Mouse (Mus musculus) MEL (cell line): ENCODE measurements around the gene Zfp36l1. TPM values are rescaled to one million over a fixed set of nuclear protein-coding genes. Genes with fewer than 3 reads are reported as not detected.

Source experiments
- DNase-seq: peaks from one replicate; pipeline ENCODE4 v3.0.0; 2011; ENCODE audit warnings: low read depth, low spot score
- H3K27ac ChIP-seq: 2 replicates; pipeline ENCODE4 v1.5.1; 2012; ENCODE audit warnings: low read depth, mild to moderate bottlenecking, control low read depth, low read length, moderate library complexity; ENCODE audit not compliant: control insufficient read depth
- H3K27me3 ChIP-seq, 2 experiments: fragments of 150-350 bp in 1 of 2; sonication (generic) in 1 of 2; 2 replicates each; pipeline ENCODE4 v1.6.1; 2012; ENCODE audit warnings: low read length in 2 of 2, mild to moderate bottlenecking in 2 of 2, improper control_type of control experiment in 1 of 2, moderate library complexity in 1 of 2; ENCODE audit not compliant: insufficient read depth in 2 of 2, control insufficient read depth in 1 of 2
- H3K36me3 ChIP-seq, 2 experiments: 2 replicates each; pipeline ENCODE4 v1.6.1; 2012 to 2014; ENCODE audit warnings: low read length in 2 of 2, improper control_type of control experiment in 1 of 2, inconsistent platforms in 1 of 2, mild to moderate bottlenecking in 1 of 2; ENCODE audit not compliant: insufficient read depth in 2 of 2, control insufficient read depth in 1 of 2
- H3K4me1 ChIP-seq, 2 experiments: fragments of 150-350 bp in 1 of 2; sonication (generic) in 1 of 2; 2 replicates each; pipeline ENCODE4 v1.6.1; 2012; ENCODE audit warnings: low read length in 2 of 2, improper control_type of control experiment in 1 of 2, mild to moderate bottlenecking in 1 of 2; ENCODE audit not compliant: insufficient read depth in 2 of 2, control insufficient read depth in 1 of 2
- H3K4me3 ChIP-seq, 2 experiments: fragments of 150-350 bp in 1 of 2; sonication (generic) in 1 of 2; 2 replicates each; pipeline ENCODE4 v1.5.1; 2012; ENCODE audit warnings: low read depth in 2 of 2, low read length in 2 of 2, mild to moderate bottlenecking in 2 of 2, moderate library complexity in 2 of 2, control low read depth in 1 of 2, improper control_type of control experiment in 1 of 2; ENCODE audit not compliant: control insufficient read depth in 1 of 2, insufficient read depth in 1 of 2
- H3K79me2 ChIP-seq: 2 replicates; pipeline ENCODE4 v1.6.1; 2012; ENCODE audit warnings: mild to moderate bottlenecking, low read length, moderate library complexity; ENCODE audit not compliant: control insufficient read depth, poor library complexity, insufficient read depth
- H3K9ac ChIP-seq: 2 replicates; pipeline ENCODE4 v1.6.1; 2012; ENCODE audit warnings: low read depth, mild to moderate bottlenecking, control low read depth, low read length, moderate library complexity; ENCODE audit not compliant: control insufficient read depth, poor library complexity, severe bottlenecking
- H3K9me3 ChIP-seq: fragments of 150-350 bp; sonication (generic); replicated peaks from 2 replicates; pipeline ENCODE4 v1.6.1; 2012; ENCODE audit warnings: mild to moderate bottlenecking, low read length, improper control_type of control experiment, moderate library complexity; ENCODE audit not compliant: insufficient read depth
- ELF1 ChIP-seq: IDR thresholded peaks from 2 replicates; pipeline ENCODE4 v1.6.1; 2014; ENCODE audit warnings: low read depth, mild to moderate bottlenecking, inconsistent platforms, low read length, improper control_type of control experiment, moderate library complexity
- EP300 ChIP-seq, 2 experiments: IDR thresholded peaks; 2 replicates each; pipeline ENCODE4 v1.6.1; 2011; ENCODE audit warnings: improper control_type of control experiment in 2 of 2, low read length in 2 of 2, low read depth in 1 of 2, mild to moderate bottlenecking in 1 of 2
- ETS1 ChIP-seq: IDR thresholded peaks from 2 replicates; pipeline ENCODE4 v1.6.1; 2012; ENCODE audit warnings: low read depth, mild to moderate bottlenecking, inconsistent platforms, low read length, improper control_type of control experiment, moderate library complexity
- HCFC1 ChIP-seq: IDR thresholded peaks from 2 replicates; pipeline ENCODE4 v1.6.1; 2012; ENCODE audit warnings: low read depth, mild to moderate bottlenecking, inconsistent platforms, low read length, improper control_type of control experiment, moderate library complexity
- MAX ChIP-seq: IDR thresholded peaks from 2 replicates; pipeline ENCODE4 v1.6.1; 2011; ENCODE audit warnings: low read length, improper control_type of control experiment
- MAZ ChIP-seq: IDR thresholded peaks from 2 replicates; pipeline ENCODE4 v1.6.1; 2012; ENCODE audit warnings: low read depth, mild to moderate bottlenecking, inconsistent platforms, low read length, improper control_type of control experiment
- MEF2A ChIP-seq: IDR thresholded peaks from 2 replicates; pipeline ENCODE4 v1.6.1; 2014; ENCODE audit warnings: low read depth, mild to moderate bottlenecking, inconsistent platforms, low read length, improper control_type of control experiment; ENCODE audit not compliant: poor library complexity, insufficient replicate concordance, severe bottlenecking; ENCODE audit errors: extremely low read depth
- NELFE ChIP-seq: IDR thresholded peaks from 2 replicates; pipeline ENCODE4 v1.6.1; 2011; ENCODE audit warnings: low read depth, low read length, improper control_type of control experiment
- POLR2A ChIP-seq, 2 experiments: IDR thresholded peaks; 2 replicates each; pipeline ENCODE4 v1.6.1; 2011 to 2012; ENCODE audit warnings: low read length in 2 of 2, mild to moderate bottlenecking in 2 of 2, control low read depth in 1 of 2, improper control_type of control experiment in 1 of 2, low read depth in 1 of 2, moderate library complexity in 1 of 2; ENCODE audit not compliant: control insufficient read depth in 1 of 2, insufficient read depth in 1 of 2, poor library complexity in 1 of 2
- POLR2AphosphoS5 ChIP-seq: IDR thresholded peaks from 2 replicates; pipeline ENCODE4 v1.6.1; 2012; ENCODE audit warnings: low read depth, borderline replicate concordance, mild to moderate bottlenecking, inconsistent platforms, low read length, moderate library complexity, mixed read lengths
- RCOR1 ChIP-seq: IDR thresholded peaks from 2 replicates; pipeline ENCODE4 v1.6.1; 2012; ENCODE audit warnings: low read depth, mild to moderate bottlenecking, inconsistent platforms, low read length, improper control_type of control experiment
- SIN3A ChIP-seq: IDR thresholded peaks from 2 replicates; pipeline ENCODE4 v1.6.1; 2012; ENCODE audit warnings: low read length, improper control_type of control experiment, inconsistent platforms
- SMC3 ChIP-seq: IDR thresholded peaks from 2 replicates; pipeline ENCODE4 v1.6.1; 2011; ENCODE audit warnings: low read depth, low read length, improper control_type of control experiment
- TAL1 ChIP-seq: IDR thresholded peaks from 2 replicates; pipeline ENCODE4 v1.6.1; 2012; ENCODE audit warnings: mild to moderate bottlenecking, inconsistent platforms, low read length, moderate library complexity, mixed read lengths
- TBP ChIP-seq: IDR thresholded peaks from 2 replicates; pipeline ENCODE4 v1.8.0; 2011; ENCODE audit warnings: low read depth, low read length, improper control_type of control experiment
- TCF12 ChIP-seq: IDR thresholded peaks from 2 replicates; pipeline ENCODE4 v1.6.1; 2014; ENCODE audit warnings: low read depth, mild to moderate bottlenecking, inconsistent platforms, low read length, improper control_type of control experiment, moderate library complexity
- UBTF ChIP-seq: IDR thresholded peaks from 2 replicates; pipeline ENCODE4 v1.6.1; 2012; ENCODE audit warnings: low read depth, mild to moderate bottlenecking, inconsistent platforms, low read length, improper control_type of control experiment, moderate library complexity, borderline replicate concordance; ENCODE audit not compliant: insufficient read depth
- ZC3H11A ChIP-seq: IDR thresholded peaks from 2 replicates; pipeline ENCODE4 v1.6.1; 2012; ENCODE audit warnings: low read depth, mild to moderate bottlenecking, inconsistent platforms, low read length, improper control_type of control experiment
- ZKSCAN1 ChIP-seq: IDR thresholded peaks from 2 replicates; pipeline ENCODE4 v1.6.1; 2012; ENCODE audit warnings: low read depth, mild to moderate bottlenecking, inconsistent platforms, low read length, improper control_type of control experiment, moderate library complexity
- ZMIZ1 ChIP-seq: IDR thresholded peaks from 2 replicates; pipeline ENCODE4 v1.6.1; 2012; ENCODE audit warnings: low read depth, mild to moderate bottlenecking, inconsistent platforms, low read length, improper control_type of control experiment, moderate library complexity
- polyA plus RNA-seq, 2 experiments: library from polyadenylated mRNA; stranded (reverse) in 1 of 2; unstranded in 1 of 2; fragments of >175 nt in 1 of 2; fragments of >200 nt in 1 of 2; gene quantifications; 2 replicates each; pipeline versions ENCODE4 v1.2.1 to v1.2.4; 2012; ENCODE audit warnings: low replicate concordance in 2 of 2, low read depth in 1 of 2; ENCODE audit not compliant: insufficient read length in 2 of 2, insufficient read depth in 1 of 2, missing spikeins in 1 of 2
- total RNA-seq: library from RNA; depleted of rRNA; stranded (reverse); fragments of 300-350 nt; gene quantifications from 2 replicates; pipeline ENCODE4 v1.2.3, GENCODE M21; 2012

Gene Zfp36l1
- total and polyA plus RNA-seq, 3 experiments: 1.2 to 22.5 TPM; not detected in 1

- Histone ChIP-seq H3K4me3 (peak overlapping the region; percentile 67 to 86), H3K9me3 (no peaks in the 10 kb centered on the region), H3K9ac (peak overlapping the region; percentile 88), H3K4me1 (peaks cover 16 to 20% of the 10 kb centered on the region in 2 experiments; a peak in 3 of 4 replicates), H3K27ac (peak overlapping the region; percentile 83), H3K36me3 (peaks cover 0 to 17% of the 10 kb centered on the region in 2 experiments; a peak in 2 of 4 replicates), H3K27me3 (no peaks in the 10 kb centered on the region), H3K79me2 (peaks cover 2% of the 10 kb centered on the region; the same call in 1 of the 2 replicates)
- no peak for TF ChIP-seq ETS1
- TF ChIP-seq ZKSCAN1: no peak
- no peak for TF ChIP-seq RCOR1
- no peak for TF ChIP-seq ZC3H11A
- no peak for TF ChIP-seq MEF2A
- TF ChIP-seq UBTF: no peak
- DNase-seq: peak; percentile 34
Observed at GRCm38 (mm10) chr12:80131359-80132249, 18.8 kb upstream of the Zfp36l1 start.

- Histone ChIP-seq H3K27me3 (no peaks in the 10 kb centered on the region), H3K9me3 (no peaks in the 10 kb centered on the region), H3K36me3 (peaks cover 0 to 17% of the 10 kb centered on the region in 2 experiments; a peak in 2 of 4 replicates), H3K79me2 (peaks cover 2% of the 10 kb centered on the region; the same call in 1 of the 2 replicates), H3K4me1 (peaks cover 16 to 20% of the 10 kb centered on the region in 2 experiments; a peak in 3 of 4 replicates), H3K27ac (peak overlapping the region; percentile 83), H3K4me3 (peak overlapping the region in 1 of 2 experiments; percentile 36; a peak in 1 of 4 replicates), H3K9ac (peak overlapping the region; percentile 23)
- DNase-seq: peak; percentile 82
- TF ChIP-seq SMC3: peak; percentile 3; the same call in 1 of the 2 replicates
- no peak for TF ChIP-seq POLR2AphosphoS5
- TF ChIP-seq MAX: 0 out of 2 replicates have a peak, but pooled peaks have one; percentile 23
- TF ChIP-seq TCF12: peak; percentile 41
- no peak for TF ChIP-seq ZC3H11A
- TF ChIP-seq NELFE: peak; percentile 52; the same call in 1 of the 2 replicates
- TF ChIP-seq TBP: no peak
- 0 out of 2 replicates have a peak, but pooled peaks have one; percentile 36 for TF ChIP-seq SIN3A
- peak; percentile 53; the same call in 1 of the 2 replicates for TF ChIP-seq ELF1
- peak; percentile 70 for TF ChIP-seq MAZ
- peak; percentile 35; the same call in 1 of the 2 replicates for TF ChIP-seq HCFC1
- TF ChIP-seq EP300 (IDR thresholded peaks at IDR 0.05; ENCODE audit: low read depth in 1 of 2, low read length in 2 of 2): peak; percentile 57 to 59
- TF ChIP-seq ETS1: peak; percentile 54; the same call in 1 of the 2 replicates
- TF ChIP-seq POLR2A (IDR thresholded peaks at IDR 0.05; ENCODE audit: control insufficient read depth in 1 of 2, insufficient read depth in 1 of 2, low read depth in 1 of 2, low read length in 2 of 2, poor library complexity in 1 of 2): peak in 1 of 2 experiments; percentile 52; a peak in 1 of 4 replicates
- 0 out of 2 replicates have a peak, but pooled peaks have one; percentile 7 for TF ChIP-seq TAL1
- TF ChIP-seq ZMIZ1: 0 out of 2 replicates have a peak, but pooled peaks have one; percentile 52
Observed at GRCm38 (mm10) chr12:80130558-80131358, 17.9 kb upstream of the Zfp36l1 start.
